Mouse (Mus musculus) B cell, adult (primary cell): ENCODE results near the gene Alpk1. TPM values are rescaled to one million over a fixed set of nuclear protein-coding genes. Genes with fewer than 3 reads are reported as not detected.

Source experiments
- total RNA-seq: library from RNA; stranded (reverse); gene quantifications from 4 replicates; pipeline ENCODE4 v1.2.4, GENCODE M21; 2023; ENCODE audit not compliant: inconsistent age

The Alpk1 gene
- total RNA-seq = 9.7 to 14.4 TPM (median 10.4 TPM) in 4 replicates

DNA sequence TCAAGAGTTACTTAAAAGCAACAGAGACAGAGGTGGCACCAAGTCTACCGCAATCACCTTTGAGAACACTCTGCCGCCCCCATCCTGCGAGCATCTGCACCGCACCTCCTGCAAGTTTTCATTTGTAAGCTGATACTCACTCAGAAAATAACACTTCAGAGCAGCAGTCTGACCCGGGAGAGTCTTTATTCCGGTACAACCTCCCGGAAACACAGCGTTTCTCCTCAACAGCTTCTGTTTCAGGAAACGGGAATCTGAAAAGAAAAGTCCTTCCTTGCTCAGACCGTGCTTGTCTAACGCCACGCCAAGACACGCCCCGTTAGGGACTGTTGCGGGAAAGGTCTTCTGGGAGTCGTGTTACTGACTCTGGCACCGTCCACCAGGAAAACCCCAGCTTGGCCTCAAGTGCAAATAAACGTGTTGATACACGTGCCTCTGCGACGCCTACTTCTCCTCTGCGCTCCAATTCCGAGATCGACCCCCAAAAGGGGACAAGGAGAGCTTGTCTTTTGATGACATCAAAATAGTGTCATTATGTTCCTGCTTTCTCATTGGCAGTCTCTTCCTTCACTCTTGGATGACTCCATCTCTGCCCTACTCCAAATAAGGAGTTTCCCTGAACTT lies at the start of gene Alpk1:
TSS of gene Alpk1 (minus strand) at position 507 of the 624 bp plus-strand sequence.

GRCm38 (mm10) chr3:127789500-127790191 lies 9.3 kb upstream of the Alpk1 start, which contains the start of gene Tifa:
Gene Tifa (plus strand): TSS chr3:127789805.

DNA sequence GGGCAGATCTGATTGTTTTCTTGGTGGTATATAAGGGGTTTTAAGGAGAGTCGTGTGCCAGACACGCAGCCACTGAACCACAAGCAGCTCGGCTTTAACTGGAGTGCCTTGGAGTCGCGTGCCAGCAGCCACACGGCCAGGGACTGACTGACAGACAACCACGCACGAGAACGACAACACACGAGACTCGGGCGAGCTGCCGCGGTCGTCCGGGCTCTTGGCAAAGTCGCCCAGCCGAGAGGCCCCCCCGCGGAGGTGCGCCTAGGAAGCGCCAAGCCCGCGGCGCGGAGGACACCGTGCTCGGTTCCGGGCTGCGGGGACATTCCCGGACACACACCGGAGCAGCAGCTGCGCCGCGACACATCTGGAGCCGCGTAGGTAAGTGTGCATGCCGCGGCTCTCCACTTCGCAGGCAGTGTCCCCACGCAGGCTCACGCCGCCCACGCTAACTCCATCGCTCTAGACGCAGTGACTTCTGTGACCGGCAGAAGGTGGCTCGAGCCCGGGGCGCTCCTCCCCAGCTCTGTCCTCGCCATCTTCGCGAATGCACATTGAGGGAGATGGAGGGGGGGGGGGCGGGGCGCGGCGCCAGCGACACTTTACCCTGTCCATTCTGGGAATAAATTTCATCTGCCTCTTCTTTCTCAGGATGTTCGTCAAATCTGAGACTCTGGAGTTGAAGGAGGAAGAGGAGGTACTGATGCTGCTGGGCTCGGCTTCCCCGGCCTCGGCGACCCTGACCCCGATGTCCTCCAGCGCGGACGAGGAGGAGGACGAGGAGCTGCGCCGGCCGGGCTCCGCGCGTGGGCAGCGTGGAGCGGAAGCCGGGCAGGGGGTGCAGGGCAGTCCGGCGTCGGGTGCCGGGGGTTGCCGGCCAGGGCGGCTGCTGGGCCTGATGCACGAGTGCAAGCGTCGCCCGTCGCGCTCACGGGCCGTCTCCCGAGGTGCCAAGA lies 147.0 kb downstream of the Alpk1 start, which contains the start of gene Neurog2:
TSS of gene Neurog2 (plus strand) at position 56 of the 953 bp plus-strand sequence.

Other genes with a start within 250 kb of the Alpk1 start
- gene Larp7, start 227.2 kb downstream of the Alpk1 start, total RNA-seq = 40.5 to 52.7 TPM (median 41.8 TPM) in 4 replicates
- 8.6 to 10.0 TPM (median 9.3 TPM) in 4 replicates for gene Zgrf1, start 227.0 kb downstream of the Alpk1 start, total RNA-seq
- not detected in 4 replicates for gene Neurog2, start 147.4 kb downstream of the Alpk1 start, total RNA-seq
- 21.9 to 32.1 TPM (median 26.6 TPM) in 4 replicates for gene Tifa, start 9.3 kb upstream of the Alpk1 start, total RNA-seq
- 33.8 to 38.9 TPM (median 35.1 TPM) in 4 replicates for gene Ap1ar, start 57.0 kb upstream of the Alpk1 start, total RNA-seq
- gene Fam241a, start 115.8 kb upstream of the Alpk1 start, total RNA-seq = 4.0 to 7.2 TPM (median 5.6 TPM) in 4 replicates